Mouse (Mus musculus): ENCODE measurements around the gene Prdm13. TPM values are rescaled to one million over a fixed set of nuclear protein-coding genes. Genes with fewer than 3 reads are reported as not detected.
A peak's percentile ranks its signal among the peaks of the same experiment; 100 is the strongest.

Gene Prdm13
- polyA plus RNA-seq, 1 experiment from 2014 or later: not detected

DNA sequence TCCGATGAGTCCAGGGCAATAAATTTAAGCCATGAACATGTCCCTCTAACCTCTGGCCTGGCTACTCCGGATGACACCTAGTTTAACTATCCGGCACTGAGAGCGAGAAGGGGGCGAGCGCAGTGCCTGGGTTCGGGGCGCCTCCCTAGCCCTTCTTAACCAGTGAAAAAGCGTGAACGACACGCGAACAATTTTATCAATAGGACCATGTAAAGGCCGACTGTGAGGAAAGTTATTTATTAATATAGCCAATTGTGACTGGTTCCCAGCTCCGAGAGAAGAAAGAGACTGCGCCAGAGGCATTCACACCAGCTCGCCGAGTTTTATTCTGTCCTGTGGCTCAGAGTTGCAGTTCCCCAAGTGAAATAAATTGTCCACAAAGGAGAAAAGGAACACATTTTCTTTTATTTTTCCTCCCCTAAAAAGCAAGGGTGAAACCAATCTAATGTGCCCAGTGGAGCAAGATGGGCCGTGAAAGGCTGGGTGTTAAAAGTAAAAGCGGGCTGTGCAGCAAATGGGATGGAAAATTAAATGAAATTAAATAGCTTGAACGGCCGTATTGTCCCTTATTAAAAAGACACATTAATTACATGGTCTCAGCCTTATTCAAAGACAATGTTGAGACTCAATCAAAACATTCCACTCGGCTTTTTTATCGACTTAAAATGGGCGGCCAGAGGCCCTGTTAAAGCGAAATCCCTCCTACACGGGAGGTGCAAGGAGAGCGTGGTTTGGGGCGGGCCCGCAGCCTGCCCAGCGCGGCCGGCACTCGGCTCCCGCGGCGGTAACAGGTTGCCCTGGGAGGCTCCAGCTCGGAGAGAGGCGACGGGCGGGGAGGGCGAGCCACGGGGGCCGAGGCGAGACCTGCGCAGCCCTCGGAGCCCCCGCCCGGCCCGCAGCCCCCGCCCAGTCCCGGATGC is 2.3 kb upstream of the Prdm13 start:
- no peak for ATAC-seq (ENCODE audit: insufficient number of reproducible peaks, low FRiP score, low TSS enrichment, low read depth)
- Histone ChIP-seq H3K4me2 (peak overlapping the region; percentile 90), H3K27ac (no peak overlapping the region), H3K4me1 (peaks cover 18% of the 10 kb centered on the region), H3K27me3 (peaks cover 97% of the 10 kb centered on the region), H3K36me3 (no peaks in the 10 kb centered on the region), H3K4me3 (peak overlapping the region; percentile 49), H3K9me3 (no peaks in the 10 kb centered on the region), H3K9ac (peak overlapping the region; percentile 31)
- WGBS: 1% methylated on average over 43 of the region's 51 CpGs

DNA sequence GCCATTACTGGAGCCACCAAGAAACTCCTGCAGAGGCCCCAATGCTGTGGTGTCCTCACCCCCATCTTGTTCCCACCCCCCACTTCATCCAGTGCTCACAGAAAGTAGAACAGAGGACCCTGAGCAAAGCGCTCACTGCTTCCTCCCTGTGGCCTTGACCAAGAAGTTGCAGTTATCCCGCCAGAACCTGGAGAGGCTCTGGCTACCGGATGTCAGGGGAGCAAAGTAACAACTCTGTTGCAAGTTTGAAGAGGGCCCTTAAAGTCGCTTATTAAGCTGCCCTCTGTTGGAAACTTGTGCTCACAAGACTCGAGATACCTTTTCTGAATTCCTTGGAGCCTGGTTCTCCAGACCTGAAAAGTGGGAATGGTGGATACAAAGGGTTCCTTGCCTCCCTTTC is 1.2 kb upstream of the Prdm13 start:
- no peak for ATAC-seq (ENCODE audit: insufficient number of reproducible peaks, low FRiP score, low TSS enrichment, low read depth)
- no peak overlapping the region for H3K27ac ChIP-seq
- 2% methylated on average over 5 of the region's 5 CpGs for WGBS
- H3K4me1 ChIP-seq: peaks cover 18% of the 10 kb centered on the region
- H3K4me2 ChIP-seq: no peak overlapping the region
- H3K9ac ChIP-seq: no peak overlapping the region
- H3K9me3 ChIP-seq: no peaks in the 10 kb centered on the region
- no peak overlapping the region for H3K4me3 ChIP-seq
- H3K27me3 ChIP-seq: peaks cover 98% of the 10 kb centered on the region
- H3K36me3 ChIP-seq: no peaks in the 10 kb centered on the region

GRCm38 (mm10) chr4:21686416-21686815 is 653 bp upstream of the Prdm13 start:
- no peaks in the 10 kb centered on the region for H3K36me3 ChIP-seq
- ATAC-seq (ENCODE audit: insufficient number of reproducible peaks, low FRiP score, low TSS enrichment, low read depth): no peak
- no peak overlapping the region for H3K4me2 ChIP-seq
- no peak overlapping the region for H3K9ac ChIP-seq
- 3% methylated on average over 11 of the region's 11 CpGs for WGBS
- no peak overlapping the region for H3K4me3 ChIP-seq
- no peaks in the 10 kb centered on the region for H3K9me3 ChIP-seq
- peaks cover 18% of the 10 kb centered on the region for H3K4me1 ChIP-seq
- peaks cover 98% of the 10 kb centered on the region for H3K27me3 ChIP-seq
- no peak overlapping the region for H3K27ac ChIP-seq

GRCm38 (mm10) chr4:21684341-21684970 is 1.3 kb downstream of the Prdm13 start:
- Histone ChIP-seq H3K4me1 (peaks cover 21% of the 10 kb centered on the region), H3K27ac (no peak overlapping the region), H3K9ac (no peak overlapping the region), H3K4me3 (no peak overlapping the region), H3K4me2 (no peak overlapping the region), H3K36me3 (no peaks in the 10 kb centered on the region), H3K9me3 (no peaks in the 10 kb centered on the region), H3K27me3 (peaks cover 98% of the 10 kb centered on the region)
- WGBS: 2% methylated on average over 14 of the region's 14 CpGs
- ATAC-seq (ENCODE audit: insufficient number of reproducible peaks, low FRiP score, low TSS enrichment, low read depth): no peak

DNA sequence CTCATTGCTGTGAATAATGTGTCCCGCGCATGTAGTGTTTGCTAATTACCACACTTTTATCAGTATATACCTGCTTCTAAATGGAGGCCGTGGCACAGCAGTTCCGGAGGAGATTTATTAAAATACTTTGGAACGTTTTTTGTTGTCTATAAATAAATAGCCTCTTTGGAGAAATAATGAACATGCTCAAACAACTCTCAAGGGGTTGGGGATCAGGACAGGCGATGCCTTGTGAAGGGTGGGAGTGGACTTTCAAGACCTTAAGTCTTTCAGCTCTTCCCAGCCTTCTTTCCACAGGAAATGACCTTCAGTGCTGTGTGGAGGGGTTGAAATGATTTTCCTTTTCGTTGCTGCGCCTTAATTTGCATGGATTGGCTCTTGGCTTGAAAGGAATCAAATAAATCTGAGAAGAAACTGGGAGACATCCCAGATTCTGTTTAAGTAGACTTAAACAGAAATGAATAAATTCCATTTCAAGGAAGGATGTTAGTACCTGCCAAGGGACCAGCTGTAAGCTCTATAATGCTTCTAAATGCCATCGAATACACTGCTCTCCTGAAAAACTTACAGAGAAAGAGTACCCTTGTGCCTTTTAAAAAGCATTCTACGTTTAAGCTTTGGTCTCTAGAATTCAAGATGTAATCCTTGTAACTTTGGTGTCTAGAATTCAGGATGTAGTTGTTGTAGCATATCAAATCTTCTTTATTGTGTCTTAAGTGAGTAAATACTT is 3.2 kb downstream of the Prdm13 start:
- Histone ChIP-seq H3K4me2 (no peak overlapping the region), H3K27ac (no peak overlapping the region), H3K36me3 (no peaks in the 10 kb centered on the region), H3K9me3 (no peaks in the 10 kb centered on the region), H3K27me3 (peaks cover 99% of the 10 kb centered on the region), H3K4me3 (no peak overlapping the region), H3K4me1 (peaks cover 21% of the 10 kb centered on the region), H3K9ac (no peak overlapping the region)
- ATAC-seq (ENCODE audit: insufficient number of reproducible peaks, low FRiP score, low TSS enrichment, low read depth): no peak
- WGBS: 11% methylated on average over 10 of the region's 10 CpGs

DNA sequence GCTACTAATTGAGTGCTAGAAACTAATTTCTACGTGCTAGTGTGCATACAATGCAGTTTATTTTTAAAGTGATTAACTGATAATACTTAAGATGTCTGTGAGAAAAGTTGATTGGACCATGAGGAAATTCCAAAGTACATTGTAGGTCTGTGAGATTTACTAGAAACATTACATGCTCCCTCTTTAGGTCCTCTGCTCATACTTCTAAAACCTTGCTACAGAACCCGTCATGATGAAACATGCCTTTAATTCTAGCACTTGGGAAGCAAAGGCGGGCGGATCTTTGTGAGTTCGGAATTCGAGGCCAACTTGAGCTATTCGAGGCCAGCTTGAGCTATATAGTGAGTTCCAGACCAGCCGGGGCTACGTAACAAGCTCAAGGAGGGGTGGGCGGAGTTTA is 4.8 kb downstream of the Prdm13 start:
- no peaks in the 10 kb centered on the region for H3K9me3 ChIP-seq
- no peak overlapping the region for H3K4me2 ChIP-seq
- no peak for ATAC-seq (ENCODE audit: insufficient number of reproducible peaks, low FRiP score, low TSS enrichment, low read depth)
- 3% methylated on average over 10 of the region's 10 CpGs for WGBS
- no peak overlapping the region for H3K4me3 ChIP-seq
- no peaks in the 10 kb centered on the region for H3K36me3 ChIP-seq
- H3K9ac ChIP-seq: no peak overlapping the region
- peaks cover 98% of the 10 kb centered on the region for H3K27me3 ChIP-seq
- H3K27ac ChIP-seq: no peak overlapping the region
- H3K4me1 ChIP-seq: peaks cover 21% of the 10 kb centered on the region

DNA sequence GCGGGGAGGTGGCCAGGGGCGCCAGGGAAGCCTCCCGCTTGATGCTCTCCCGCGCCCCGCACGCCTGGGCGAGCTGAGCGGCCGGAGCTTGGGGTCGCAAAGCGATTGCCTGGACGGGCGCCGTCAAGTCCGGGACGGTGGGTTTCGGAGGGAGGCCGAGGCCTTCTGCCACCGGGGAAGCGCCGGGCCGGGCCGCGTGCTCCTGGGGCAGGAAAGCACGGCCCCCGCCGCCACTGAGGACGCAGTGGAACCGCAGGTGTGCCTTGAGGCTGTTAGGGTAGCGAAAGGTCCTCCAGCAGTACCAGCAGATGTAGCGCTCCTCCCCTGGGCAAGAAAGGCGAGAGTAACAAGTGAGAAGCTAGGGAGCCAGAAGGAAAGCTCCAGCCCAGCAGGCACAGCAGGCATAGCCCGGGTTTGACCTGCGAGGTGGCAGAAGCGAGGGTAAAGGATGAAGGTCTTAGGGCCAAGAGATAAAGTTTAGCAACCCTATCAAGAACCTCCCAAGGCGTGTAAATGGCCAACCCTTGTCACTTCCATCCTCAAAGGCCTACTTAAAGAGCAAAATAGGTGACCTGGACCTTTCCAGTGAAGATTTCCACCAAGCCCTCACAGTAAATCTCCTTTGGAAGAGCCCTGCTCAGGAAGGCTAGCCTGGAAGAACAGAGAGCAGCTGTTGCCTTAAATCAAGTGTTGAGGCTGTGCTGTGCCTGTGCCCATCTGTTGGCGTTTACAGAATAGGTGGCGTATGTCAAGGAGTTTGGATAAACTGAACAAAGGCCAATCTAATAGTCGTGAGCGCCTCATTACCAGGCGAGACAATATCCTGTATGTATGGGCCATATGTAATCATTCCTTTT is 5.9 kb downstream of the Prdm13 start:
- Histone ChIP-seq H3K36me3 (no peaks in the 10 kb centered on the region), H3K4me1 (peaks cover 18% of the 10 kb centered on the region), H3K27me3 (peaks cover 94% of the 10 kb centered on the region), H3K4me2 (peak overlapping the region; percentile 80), H3K4me3 (peak overlapping the region; percentile 47), H3K9me3 (no peaks in the 10 kb centered on the region), H3K27ac (no peak overlapping the region), H3K9ac (no peak overlapping the region)
- 3% methylated on average over 40 of the region's 42 CpGs for WGBS
- 0 out of 2 replicates have a peak, but pooled peaks have one; percentile 7 for ATAC-seq (ENCODE audit: insufficient number of reproducible peaks, low FRiP score, low TSS enrichment, low read depth)

- 1% methylated on average over 47 of the region's 79 CpGs for WGBS
- Histone ChIP-seq H3K4me2 (peak overlapping the region; percentile 80), H3K36me3 (no peaks in the 10 kb centered on the region), H3K4me1 (peaks cover 18% of the 10 kb centered on the region), H3K9ac (no peak overlapping the region), H3K4me3 (peak overlapping the region; percentile 47), H3K27ac (no peak overlapping the region), H3K27me3 (peaks cover 94% of the 10 kb centered on the region), H3K9me3 (no peaks in the 10 kb centered on the region)
- ATAC-seq (ENCODE audit: insufficient number of reproducible peaks, low FRiP score, low TSS enrichment, low read depth): peak; percentile 48
Observed at GRCm38 (mm10) chr4:21678975-21679623, 6.7 kb downstream of the Prdm13 start.

GRCm38 (mm10) chr4:21678101-21678974 is 7.4 kb downstream of the Prdm13 start:
- Histone ChIP-seq H3K4me3 (peak overlapping the region; percentile 47), H3K27ac (no peak overlapping the region), H3K4me1 (peaks cover 18% of the 10 kb centered on the region), H3K4me2 (peak overlapping the region; percentile 80), H3K36me3 (no peaks in the 10 kb centered on the region), H3K27me3 (peaks cover 89% of the 10 kb centered on the region), H3K9me3 (no peaks in the 10 kb centered on the region), H3K9ac (no peak overlapping the region)
- WGBS: under 1% methylated on average over 81 of the region's 84 CpGs
- no peak for ATAC-seq (ENCODE audit: insufficient number of reproducible peaks, low FRiP score, low TSS enrichment, low read depth)

DNA sequence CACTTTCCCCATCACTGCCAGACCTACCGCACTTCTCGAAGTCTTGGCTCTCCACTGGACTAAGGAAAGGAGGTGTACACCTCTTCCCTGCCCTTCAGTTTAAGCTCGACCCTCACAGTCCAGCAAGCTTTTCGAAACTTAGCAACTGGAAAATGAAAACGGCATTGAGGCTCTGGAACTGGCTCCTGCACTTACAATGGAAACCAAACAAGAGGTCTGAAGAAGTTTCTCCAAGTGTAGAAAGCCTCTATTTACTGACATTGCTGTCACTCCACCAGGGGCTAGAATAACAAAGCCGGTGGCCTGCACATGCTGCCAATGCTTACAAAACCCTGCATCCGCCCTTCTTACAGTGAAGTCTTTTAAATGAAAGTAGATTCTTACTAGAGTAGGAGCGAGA is 11.1 kb downstream of the Prdm13 start:
- H3K4me2 ChIP-seq: no peak overlapping the region
- no peak overlapping the region for H3K27ac ChIP-seq
- ATAC-seq (ENCODE audit: insufficient number of reproducible peaks, low FRiP score, low TSS enrichment, low read depth): no peak
- H3K4me1 ChIP-seq: peaks cover 17% of the 10 kb centered on the region
- no peak overlapping the region for H3K9ac ChIP-seq
- no peaks in the 10 kb centered on the region for H3K9me3 ChIP-seq
- no peaks in the 10 kb centered on the region for H3K36me3 ChIP-seq
- WGBS: 8% methylated on average over 8 of the region's 8 CpGs
- peaks cover 70% of the 10 kb centered on the region for H3K27me3 ChIP-seq
- no peak overlapping the region for H3K4me3 ChIP-seq

Measured in limb, embryonic 15.5 days (tissue).